Mouse (Mus musculus): ENCODE measurements at regions not wholly inside any gene's neighbourhood (a gene's known extent, or its start where the extent isn't known, plus 50 kb on each side); places are given as distances from the start of the nearest gene placed in this dataset.

DNA sequence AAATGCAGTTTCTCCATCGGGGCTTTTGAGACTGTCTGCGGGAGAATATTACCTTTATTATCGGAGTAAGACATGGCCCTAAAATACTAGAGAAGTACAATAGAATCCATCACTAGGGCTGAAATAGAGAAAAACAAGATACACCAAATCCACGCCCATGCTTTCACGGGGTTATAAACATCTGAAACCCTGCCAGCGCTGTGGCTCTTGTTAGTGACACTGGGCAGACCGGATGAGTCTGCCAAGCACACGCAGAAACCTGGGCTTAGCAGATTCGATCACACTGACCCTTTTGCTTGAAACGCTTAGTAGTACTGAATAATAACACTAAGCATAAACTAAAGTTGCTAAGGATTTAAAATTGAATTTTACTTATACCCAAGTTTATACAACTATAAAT, 477.6 kb downstream of the Psat1 start:
- no peak for DNase-seq

DNA sequence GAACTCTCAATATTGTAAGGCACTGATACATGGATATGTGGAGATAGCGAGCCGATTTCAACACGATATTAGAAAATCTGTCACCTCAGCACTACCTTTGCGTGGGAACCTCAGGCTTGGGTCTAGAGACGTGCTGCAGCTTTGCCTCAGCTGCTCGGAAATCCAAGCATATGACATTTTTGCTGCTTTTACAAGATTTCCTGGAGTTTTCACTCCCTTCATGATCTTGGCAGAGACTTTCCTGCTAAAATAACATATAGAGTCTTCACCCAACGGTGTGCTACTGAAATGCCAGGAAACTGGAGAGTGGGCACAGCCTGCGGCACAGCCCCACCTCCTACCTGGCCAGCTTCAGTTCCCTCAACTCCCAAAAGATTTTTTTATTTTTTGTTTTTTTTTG, 480.4 kb downstream of the Psat1 start:
- DNase-seq = no peak

DNA sequence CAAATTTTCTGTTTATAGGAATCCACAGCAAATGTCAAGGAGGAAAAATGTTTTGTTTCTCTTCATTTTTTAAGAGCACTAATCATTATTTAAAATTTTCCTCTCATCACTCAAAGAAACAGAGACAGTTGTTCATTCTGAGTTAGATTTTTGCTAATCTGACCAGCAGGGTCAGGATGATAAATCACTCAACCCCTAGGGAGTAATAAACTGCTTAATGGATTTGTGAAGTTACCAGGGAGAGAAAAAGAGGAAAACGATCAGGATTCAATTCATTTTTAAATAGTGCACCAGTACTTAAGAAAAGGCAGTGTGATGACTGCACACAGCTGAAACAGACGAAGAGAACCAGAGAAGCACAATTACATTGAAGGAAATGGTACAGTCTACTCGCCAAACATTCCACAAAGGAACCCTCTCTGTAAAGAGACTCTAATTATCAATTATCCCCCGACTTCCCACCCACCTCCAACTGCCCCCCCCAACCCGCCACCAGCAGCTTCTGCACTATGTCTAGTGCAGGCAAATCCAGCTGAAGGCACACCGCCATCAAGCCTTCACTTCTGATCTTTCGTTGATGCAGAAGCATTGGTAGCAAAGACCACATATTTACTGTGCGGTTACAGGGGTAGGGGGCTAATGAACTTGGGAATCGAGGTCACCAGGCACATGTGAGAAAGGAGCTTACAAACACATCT, 481.9 kb downstream of the Psat1 start:
- no peak for DNase-seq

DNA sequence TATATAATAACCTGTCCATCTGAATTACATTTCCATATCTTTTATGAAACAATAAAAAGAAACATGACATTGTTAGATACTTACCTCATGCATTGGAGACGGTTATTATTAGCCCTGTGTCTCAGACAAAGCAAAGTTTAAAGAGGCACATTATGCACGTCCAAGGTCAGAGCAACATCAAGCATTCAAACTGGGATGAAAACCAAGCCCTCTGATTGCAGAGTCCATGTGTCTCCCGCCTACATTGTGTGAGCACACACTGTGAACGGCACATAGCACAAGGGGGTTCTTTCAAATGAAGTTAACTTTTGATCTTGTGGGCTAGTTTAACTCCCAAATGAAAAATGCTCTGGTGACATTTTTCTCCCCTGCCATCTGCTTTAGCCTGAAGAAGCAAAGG, 489.3 kb downstream of the Psat1 start:
- DNase-seq = no peak

DNA sequence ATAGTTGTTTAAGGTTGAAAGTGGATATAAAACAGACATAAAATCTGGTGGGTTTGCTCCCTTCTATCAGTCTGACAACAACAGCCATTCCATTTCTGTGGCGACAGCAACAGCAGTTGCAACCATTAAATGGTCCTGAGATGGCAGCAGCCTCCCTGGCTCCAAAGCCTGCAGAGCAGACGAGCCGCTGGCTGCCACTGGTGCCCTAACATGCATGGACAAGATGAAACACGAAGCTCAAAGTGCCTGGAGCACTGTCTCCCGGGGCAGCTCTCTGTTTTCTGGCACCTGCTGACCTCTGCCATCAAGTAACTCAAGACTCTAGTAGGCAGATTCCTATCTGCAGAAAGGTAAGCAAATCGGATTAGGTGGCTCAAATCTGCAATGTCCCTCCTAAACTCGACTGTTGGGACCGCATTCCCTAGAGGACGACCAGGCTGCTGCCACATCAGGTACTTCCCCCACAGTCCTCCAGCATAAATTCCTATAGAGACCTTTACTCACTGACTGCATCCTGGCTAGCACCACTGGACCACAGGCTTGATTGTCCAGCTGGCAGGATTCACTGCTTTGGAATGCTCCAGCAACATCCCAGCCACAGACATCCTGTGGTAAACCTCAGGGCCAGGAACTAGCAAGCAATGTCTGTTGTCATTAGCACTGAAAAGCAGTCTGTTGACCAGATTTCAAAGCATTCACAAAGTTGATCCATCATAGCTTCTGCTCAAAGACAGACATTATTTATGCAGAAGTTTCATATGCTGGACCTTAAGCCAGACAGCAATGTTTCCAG, 490.0 kb downstream of the Psat1 start:
- no peak for DNase-seq

DNA sequence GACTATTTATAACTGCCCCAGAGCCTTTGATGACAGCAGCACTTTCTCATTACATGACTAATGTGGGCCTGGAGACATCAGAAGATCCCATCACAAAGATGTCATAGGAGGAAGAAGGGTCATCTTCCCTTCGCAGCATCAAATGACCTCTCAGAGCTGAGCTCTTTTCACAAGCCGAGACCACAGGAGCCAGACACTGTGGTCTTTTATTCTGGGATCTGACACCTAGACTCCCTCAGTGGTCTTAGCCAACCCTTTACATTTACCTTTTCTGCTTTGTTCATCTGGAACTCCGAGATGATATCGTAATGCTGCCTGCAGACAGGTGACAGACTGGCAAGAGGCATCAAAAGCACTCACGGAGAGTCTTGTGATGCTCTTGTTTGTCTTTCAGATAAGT, 498.1 kb downstream of the Psat1 start:
- no peak for DNase-seq

DNA sequence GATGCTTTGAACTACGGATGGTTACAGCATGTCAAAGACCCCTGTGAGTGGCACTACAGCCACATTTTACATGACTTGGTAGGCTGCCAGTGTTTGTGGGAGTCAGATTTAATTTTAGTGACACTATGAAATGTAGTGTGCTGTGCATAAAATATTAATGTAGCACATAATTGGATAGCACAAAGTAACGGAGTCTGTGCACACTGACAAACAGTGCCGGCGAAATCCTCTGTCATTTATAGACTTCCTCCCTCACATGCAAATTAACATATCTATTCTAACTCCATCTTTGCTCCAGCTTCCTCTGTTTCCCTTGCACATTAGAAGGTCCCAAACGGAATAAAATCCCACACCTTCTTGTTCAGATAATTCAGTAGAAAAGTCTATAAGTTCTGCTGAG, 515.3 kb downstream of the Psat1 start:
- no peak for DNase-seq

DNA sequence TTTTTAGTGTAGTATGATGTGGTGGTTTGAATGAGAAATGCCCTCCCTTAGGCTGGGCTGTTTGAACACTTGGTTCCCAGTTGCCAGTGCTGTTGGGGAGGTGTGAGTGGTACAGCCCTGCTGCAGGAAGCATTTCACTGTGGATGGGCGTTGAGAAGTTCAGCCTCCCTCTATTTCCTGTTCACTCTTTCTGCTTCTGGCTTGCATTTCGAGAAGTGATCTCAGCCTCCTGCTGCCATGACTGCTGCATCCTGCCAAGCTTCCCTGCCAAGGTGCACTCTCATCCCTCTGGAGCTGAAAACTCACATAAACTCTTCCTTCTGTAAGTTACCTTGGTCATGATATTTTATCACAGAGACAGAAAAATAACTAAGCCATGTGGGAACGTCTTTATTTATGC, 525.8 kb downstream of the Psat1 start:
- no peak for DNase-seq

DNA sequence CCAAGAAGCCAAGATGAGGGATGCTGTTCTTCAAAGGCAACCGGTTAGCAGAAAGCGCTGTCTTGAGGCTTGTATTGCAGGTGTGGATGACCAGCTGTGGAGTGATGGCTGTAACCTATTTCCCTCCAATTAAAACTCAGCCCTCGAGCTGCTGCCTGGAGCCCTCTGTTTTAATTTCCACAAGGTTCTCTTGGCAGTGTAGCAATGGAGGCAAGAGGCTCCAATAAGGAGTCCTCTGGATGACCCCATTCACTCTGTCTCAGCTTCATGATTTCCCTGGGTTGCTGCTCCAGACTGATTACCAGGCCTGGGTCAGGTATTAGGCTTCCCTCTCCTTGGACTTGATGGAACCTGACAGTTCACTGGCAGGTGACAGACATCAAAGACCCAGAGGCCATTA, 548.5 kb downstream of the Psat1 start:
- no peak for DNase-seq

DNA sequence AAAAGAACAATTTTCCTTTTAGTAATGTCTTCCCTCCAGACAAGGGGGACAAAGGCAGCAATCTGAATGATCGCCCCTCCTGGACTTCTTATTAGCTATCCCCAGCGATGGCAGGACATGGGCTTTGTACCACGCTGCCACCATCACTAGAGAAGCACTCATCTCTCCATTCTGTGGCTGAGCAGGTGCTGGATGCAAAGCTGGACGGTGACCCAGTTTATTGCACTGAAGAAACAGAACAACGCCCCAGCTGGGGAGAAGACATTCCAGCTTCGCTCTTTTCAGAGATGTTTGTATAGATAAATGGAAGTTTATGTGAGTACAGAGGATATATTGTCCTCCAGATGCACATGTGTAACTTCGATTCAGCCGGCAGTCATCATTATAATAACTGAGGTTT, 575.5 kb downstream of the Psat1 start:
- no peak for DNase-seq

DNA sequence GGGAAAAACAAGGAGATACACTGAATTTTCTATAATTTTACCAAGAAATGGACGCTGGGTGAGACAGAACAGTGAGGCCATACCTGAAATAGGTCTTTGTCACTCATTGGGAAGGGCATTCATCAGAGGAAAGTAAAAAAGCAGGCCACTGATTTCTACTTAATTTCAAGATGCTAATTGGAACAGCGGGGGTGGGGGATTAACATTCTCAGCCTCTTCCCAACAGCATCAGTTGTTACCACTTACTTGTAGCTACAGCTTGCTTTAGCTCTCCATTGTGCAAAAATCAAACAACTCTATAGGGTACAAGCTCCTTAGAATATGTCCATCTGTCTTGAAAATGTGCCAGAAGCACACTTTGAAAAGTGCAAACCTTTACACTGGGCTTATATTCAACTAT, 580.2 kb downstream of the Psat1 start:
- no peak for DNase-seq

DNA sequence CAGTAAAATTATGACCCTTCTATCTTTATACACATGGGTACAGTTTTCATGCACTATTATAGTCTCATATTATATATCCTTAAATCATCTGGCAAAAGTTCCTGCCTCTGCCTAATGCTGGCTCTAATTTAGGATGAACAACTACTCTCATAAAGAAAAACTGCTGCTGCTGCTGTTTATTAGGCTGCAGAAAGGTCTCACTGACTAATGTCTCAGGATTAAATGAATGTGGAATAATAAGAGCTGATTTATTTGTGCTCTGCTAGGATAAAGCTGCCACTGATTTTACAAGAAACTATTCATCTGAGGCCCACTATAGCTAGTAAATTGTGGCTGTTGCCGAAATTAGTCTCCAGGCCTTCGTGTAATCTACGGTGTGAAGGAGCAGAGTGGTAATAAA, 590.0 kb downstream of the Psat1 start:
- DNase-seq = no peak

DNA sequence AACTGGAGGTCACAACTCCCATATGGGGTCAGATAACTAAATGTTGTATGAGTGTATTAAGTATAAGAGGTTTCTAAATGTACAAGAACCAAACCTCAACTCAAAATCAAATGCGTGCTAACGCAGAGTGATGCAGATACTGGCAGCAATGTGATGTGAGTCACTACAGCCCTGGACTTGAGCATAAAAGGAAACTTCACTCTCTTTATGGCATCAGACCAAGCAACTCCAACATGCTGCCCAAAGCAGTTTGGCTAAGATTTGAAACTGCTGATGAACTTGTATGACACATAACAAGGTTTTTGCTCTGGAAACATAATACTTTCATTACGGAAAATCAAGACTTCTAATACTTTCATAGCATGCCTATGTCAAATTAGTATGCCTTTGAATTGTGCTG, 598.8 kb downstream of the Psat1 start:
- DNase-seq = no peak

DNA sequence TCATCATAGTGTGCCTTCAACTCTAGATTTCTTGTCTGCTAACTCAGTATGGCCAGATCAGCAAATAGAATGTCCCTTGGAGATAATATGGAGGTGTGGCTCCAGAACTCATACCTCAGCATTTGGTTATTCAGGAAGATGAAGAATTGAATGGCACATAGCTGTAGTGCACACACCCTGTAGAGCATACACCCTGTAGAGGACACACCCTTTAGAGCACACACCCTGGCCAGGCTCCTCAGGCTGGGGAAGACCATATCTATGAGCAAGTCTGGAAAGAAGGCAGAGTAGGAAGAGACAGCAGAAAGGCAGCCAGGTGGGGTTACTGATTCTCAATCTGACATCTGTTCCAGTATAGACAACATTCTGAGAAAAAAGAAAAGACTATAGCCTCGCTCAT, 604.9 kb downstream of the Psat1 start:
- no peak for DNase-seq

DNA sequence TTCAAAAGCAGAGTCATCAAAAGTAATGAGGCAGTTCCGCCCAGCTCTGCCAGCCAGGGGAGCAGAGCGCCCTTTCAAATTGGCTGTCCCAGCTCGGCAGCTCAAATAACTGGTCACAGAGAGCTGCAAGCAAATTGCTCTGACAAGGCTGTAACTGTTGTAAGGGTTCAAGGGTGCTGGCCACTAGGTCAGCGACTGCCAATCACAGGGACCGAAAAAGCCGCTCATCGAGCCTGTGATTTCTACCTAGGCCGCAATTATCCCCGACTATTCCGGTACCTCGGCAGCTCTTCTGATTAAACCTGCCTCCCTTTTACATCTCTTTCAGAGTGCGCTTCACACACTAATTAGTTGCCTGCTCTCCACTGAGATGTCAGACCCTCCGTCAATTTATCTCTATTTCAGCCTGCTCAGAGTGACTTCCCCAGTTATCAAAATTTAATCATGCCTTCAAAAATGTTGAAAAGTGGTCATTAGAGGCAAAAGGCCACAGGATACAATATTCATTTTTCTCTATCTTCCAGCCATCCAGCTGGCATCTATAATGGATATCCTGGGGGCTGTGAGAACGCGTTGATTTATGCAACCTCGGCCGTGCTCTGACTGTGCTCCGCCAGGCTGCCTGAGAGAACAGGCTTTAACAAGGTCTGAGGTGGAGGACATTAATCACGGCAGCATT, 606.7 kb downstream of the Psat1 start:
- no peak for DNase-seq

DNA sequence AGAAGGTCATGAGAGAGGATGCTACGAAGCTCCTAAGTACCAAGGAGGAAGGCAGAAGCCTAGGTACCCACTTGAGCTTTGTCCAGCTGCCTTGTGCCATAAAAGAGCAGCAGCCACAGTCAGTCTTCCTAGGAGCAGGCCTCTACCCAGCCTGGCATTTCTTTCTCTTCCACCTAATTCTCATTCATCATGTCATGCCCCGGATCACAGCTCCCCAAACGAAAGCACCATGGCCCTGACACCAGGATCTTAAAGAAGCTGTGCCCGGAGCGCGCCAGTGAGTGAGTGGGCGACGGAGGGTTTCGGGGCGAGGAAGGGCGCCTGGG, 607.2 kb downstream of the Psat1 start:
- DNase-seq = no peak

DNA sequence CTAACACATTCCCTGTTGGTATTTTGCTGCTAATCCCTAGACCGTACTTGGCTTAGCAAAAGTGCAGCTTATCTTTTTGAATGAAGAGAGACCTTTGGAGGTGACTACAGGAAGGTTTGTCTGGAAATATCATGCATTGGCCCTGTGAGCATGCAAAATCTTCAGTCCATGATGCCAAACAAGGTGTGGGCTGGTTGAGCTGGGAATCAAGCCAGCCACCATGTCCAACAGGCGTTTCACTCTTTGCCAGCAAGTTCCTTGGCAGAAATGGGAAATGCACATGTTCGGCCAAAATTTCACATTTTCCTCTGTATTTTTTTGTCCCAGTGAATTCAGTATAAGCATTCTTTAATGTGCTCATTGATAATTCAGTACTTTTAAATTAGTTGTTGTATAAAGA, 617.0 kb downstream of the Psat1 start:
- no peak for DNase-seq

DNA sequence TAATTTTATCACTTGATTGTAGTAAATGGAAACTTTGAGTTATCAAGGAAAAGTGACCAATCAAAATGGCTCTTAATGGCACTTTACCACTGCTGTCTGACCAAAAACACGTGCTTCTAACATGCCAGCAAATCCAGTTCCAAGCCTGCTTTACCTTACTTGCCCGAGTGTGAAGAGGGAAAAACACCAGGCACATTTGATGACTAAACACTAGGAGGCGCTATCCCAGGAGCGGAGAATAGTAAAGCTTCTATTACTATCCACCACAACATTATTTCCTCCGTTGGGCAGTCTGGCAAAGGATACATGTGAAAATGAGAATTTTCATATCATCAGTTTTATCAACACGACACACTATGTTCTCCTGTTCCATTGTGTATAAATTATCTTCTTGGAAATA, 647.7 kb downstream of the Psat1 start:
- peak; percentile 1 for DNase-seq

DNA sequence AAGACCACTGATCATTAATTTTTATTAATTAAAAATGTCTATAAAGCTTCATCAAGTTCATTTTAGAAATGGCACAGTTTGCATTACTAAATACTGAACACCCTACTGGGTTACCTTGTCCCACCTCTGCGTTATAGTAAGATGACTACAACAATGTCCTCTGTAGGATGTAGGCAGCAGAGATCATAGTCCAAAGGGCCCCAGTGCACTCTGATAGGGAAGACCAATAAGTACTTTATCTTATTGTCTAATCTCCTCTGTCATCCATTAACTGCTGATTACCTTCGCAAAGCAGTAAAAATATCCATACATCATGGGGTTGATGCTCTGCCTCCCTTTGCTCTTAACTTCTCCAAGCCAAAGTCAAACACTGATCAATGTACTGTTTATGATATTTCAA, 662.1 kb downstream of the Psat1 start:
- no peak for DNase-seq

DNA sequence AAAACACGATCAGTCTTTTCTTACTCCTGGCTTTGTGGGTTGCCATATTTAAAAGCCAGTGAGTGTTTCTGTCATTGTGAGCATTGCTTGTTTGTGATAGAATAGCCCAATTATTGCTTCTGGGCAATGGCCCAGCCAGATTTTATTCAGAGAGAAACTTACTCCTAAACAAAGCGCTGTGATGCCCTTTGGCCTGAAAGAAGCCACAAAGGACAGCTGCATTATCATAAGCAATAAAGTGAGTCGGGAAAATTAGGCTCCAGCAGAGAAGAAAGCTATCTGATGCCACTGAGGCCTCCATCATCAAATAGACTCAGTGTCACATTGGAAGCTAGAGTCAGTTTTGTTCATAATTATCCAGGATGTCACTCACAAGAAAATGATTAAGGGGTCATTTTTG, 644.9 kb upstream of the Tle4 start:
- peak; percentile 26 for DNase-seq

DNA sequence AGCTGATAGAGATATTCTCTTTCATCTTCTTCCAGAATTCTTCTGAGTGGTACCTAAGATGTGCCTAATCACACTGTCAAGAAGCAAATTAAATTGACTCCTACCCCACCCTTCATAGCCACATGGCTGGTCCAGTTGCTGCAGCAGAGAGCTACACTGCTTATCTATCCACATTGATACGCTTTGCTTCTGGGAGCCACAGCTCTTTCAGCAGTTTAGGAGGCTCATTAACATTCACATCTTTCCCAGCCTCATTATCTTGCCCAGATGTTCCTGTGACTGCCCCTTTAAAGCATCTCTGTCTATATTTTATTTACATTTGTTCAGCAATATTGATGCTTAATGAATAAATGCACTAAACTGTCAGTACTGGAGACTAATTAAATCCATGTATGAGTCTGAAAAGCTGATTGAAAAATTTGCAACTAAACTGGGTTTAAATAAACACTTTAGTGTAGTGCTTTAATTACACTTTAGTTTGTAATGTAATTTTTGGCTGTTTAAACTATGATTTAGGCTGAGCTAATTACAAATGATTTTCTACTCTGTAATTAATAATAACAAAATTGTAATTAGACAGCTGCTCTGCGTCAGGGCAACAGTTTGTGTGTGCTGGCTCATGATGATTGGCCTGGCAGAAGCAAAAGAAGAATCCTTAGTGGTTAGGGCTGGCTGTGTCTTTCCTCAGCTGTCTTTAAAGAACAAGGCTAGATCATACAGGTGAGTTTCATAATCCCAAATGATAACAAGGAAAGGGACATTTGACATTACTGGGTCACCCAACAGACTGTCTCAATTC, 632.5 kb upstream of the Tle4 start:
- DNase-seq = no peak

DNA sequence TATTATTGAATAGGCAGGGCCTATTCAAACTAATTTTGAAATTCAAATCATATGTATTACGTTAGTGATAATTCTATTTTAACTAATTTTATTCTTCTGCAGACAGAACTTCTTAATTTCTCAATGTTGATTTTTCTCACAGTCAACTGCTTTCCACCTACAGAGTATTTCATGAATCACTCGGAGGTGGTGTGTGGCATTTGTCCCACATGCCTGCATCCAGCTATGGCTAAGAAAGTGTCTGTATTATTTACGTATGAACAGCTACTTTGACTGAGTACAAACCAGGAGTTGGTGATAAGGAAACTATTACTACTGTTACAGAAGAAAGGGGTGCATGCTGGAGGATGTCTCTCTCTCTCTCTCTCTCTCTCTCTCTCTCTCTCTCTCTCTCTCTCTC, 619.5 kb upstream of the Tle4 start:
- DNase-seq = no peak

DNA sequence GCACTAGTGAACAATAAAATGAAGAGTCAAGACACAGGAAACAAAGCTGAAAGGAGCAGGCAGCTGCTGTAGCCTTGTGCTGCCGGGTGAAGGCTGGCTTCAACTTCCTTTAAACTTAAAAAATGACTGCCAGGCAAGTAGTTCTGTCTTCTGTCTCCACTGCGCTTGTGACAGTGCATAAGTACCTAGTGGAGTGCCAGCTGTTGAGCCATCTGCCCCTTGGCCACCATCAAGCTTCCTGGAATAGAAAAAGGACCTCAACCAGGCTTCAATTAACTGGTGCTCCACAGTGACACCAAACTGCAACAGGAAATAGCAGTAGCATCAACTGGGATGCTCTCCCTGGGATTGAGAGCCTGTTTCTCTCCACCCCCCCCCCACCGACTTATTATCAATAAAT, 616.8 kb upstream of the Tle4 start:
- no peak for DNase-seq

DNA sequence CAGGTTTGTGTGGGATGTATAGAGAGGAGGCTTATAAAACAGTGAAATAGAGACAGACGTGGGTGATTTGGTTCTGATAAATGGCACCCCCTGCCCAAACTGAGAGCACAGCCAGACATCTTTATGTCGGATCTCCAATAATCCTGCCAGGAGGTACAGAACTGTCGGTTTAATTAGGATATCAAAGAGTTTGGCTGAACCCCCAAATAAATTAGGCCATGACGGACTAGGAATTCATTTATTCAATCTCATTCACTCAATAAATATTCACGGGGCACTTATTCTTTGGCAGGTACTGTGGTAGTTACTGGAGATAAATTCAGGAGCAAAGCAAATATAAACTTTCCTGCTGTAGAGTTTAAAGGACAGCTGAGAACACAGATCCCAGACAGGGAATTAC, 615.0 kb upstream of the Tle4 start:
- no peak for DNase-seq
